Mouse (Mus musculus) neutrophil, adult 5-6 weeks (primary cell): ENCODE results near the gene Arhgap15. TPM values are rescaled to one million over a fixed set of nuclear protein-coding genes. Genes with fewer than 3 reads are reported as not detected.

Experiments
- ATAC-seq: fragments of 151-379, 151-347 bp; 2 replicates; pipeline ENCODE4 v1.8.0; 2017; ENCODE audit warnings: mild to moderate bottlenecking, moderate TSS enrichment; ENCODE audit not compliant: insufficient number of reproducible peaks, poor library complexity, low FRiP score, severe bottlenecking; ENCODE audit errors: extremely low read depth
- total RNA-seq: library from RNA; stranded (forward); fragments of 200-1000 nt; gene quantifications from 2 replicates; pipeline ENCODE4 v1.2.3, GENCODE M21; 2017

Arhgap15 gene
- total RNA-seq, 1 experiment from 2014 or later, result 275 TPM

DNA sequence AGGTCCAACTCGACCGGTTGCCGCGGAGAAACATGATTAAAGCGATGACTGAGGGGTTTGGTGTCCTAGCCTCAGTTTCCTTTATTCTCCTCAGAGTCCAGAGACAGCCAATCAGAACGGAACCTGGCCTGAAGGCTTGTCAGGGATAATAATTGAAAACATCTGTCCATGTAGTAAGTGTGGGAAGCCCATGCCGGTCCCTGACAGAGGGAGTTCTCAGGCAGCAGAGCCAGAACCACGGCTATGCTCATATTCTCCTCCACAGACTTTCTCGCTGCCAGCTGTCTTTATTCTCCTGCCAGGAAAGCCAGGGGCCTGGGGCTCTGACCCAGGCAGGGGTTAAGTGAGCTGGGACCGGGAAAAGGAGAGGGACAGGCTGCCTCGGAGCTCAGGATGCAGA lies 606.7 kb downstream of the Arhgap15 start:
- no peak for ATAC-seq

DNA sequence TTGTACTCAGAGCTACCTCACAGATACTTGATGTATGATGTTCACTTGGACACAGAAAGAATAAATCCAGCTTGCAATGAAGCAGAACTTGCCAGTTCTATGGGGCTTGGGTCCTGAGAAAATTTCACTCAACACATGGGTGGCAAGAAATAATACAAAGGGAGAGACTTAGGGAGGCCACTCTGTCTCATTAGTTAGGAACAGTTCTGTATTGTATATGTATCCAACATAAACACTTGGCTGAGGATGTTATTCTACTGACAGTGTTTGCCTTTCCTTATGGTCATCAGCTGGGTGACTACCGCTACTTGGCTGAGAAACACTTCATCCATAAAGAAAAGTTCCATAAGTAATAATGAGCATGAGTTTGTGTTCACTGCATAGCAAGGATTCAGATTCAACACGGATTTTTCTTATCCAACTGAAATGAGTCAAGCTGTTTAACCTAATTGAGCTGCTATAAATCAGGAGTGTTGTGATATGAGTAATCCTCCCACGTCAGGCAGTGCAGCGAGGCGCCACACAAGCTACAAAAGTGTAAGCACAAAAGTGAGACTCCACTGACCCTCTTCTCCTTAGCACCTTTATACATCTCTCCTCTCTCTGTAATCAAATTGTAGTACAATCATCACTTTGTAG lies 607.7 kb downstream of the Arhgap15 start:
- no peak for ATAC-seq

DNA sequence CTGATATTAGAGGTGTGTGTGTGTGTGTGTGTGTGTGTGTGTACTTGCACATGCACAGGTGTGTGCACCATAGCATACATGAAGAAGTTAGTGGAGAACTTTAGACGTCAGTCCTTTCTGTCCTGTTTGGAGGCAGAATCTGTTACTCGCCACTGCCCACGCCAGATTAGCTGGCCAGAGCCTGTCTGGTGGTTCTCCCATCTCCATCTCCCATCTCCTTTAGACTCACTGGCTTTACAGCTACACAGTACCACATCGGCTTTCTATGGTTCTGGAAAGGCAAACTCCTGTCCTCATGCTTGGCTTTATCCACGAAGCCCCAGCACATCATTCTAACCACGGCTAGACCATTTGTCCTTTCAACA lies 608.2 kb downstream of the Arhgap15 start:
- no peak for ATAC-seq

DNA sequence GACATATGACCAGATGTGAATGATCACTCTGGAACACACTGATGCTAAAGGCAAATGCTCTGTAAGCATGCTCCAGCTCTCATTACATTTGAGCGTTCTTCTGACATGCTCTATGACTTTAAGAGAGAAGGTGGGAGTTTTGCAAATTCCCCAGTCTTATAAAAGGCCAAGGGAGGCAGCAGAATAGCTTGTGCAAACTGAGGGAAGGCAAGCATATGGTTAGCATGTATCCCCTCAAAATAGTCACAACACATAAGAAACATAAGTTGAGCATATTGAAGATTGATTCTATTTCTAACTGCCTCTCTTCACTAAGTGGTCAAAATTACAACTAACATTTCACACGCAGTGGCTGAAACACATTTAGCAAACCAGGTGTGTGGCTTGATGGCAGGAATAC lies 631.6 kb downstream of the Arhgap15 start:
- ATAC-seq, result no peak

DNA sequence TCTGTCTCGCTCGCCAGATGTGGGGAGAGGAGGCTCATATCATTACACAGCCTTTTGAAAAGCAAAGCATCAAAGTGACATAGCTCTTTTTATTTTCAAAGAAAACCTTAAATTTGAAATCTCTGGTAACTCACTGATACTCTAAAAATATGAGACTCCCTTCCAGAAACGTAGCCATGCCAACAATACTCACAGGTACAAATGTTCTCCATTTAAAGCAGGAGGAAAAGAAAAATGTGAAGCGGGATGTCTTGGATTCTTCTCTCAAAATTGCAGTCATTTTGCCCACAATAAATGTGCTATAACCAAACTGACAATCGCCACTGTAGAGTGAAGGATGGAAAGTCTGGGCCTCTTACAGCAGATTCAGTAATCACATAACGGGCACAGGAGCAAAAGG lies 635.9 kb downstream of the Arhgap15 start:
- no peak for ATAC-seq

DNA sequence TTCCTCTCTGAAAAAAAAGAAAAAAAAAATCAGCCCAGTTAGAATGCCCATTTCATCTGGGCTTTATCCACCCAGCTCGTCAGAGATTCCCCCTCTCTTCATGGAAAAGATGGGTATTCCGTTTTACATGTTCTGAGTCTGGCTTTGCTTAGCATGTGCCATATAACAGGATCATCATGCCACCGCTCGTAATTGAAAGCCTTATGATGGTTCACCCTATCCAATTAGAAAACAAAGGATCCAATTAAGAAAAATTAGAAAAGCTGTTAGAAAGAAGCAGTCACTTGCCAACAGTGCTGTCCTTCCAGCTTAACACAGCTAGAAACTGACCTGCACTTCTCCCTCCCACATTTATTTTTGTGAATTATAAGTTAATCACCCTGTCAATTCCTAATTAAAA lies 640.9 kb downstream of the Arhgap15 start:
- no peak for ATAC-seq

DNA sequence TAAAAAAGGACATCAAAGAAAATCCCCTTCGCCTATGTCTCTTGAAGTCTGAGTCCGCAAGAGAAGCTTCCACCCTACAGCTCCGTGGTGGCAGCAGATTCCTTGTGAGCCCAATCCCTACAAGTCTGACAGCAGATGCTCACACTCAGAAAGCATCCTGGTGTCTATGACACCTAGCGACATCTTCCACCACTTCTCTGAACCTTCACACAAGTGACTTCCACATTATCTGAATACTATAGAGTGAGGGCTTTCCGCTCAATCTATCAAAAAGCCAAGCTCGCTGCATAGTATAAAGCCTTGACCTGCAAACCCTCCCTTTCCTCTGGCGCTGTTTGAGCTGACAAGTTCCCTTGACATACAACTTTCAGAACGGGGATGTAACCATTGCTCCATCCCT lies 645.2 kb downstream of the Arhgap15 start:
- no peak for ATAC-seq

DNA sequence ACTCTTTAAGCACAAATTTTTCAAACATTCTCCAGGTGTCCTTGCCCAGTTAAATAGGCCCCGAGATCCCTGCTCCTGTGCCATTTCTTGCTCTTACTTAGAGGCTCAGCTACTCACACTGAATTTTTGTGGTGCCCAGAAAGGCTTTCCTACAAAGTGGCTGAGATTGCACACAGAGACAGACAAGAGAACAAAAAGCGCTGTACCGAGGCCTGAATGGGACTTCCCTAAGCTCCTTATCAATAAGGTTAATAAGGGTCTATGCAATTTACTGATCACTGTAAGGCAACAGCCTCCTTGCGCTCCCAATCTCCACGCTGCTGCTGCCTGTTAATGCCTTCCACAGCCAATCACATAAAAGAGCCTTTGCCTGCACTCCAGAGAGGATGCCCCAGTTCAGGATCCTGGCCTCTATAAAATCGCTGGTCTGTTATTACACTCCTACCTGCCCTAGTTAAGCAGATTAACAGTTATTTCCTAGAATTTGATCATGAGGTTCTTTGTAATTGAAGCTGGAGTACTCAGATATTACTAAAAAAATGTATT lies 646.4 kb downstream of the Arhgap15 start:
- ATAC-seq, result no peak

DNA sequence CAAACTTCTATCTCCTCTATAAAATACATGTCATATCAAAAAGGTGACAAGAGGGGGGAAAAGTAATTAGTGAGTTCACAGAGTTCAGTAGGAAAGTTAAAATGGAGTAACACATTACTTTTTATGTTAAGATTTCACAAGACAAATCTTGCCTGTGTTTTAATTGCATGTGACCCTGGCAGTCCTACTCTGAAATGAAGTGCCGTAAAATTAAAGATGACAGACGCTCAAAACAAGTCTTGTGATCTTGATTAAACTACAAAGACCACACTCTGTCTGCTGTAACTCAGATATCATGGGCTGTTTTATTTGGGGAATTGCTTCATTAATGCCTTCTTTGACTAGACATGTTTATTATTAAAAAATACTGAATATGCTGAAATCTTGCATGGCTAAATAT lies 647.0 kb downstream of the Arhgap15 start:
- ATAC-seq, result no peak

DNA sequence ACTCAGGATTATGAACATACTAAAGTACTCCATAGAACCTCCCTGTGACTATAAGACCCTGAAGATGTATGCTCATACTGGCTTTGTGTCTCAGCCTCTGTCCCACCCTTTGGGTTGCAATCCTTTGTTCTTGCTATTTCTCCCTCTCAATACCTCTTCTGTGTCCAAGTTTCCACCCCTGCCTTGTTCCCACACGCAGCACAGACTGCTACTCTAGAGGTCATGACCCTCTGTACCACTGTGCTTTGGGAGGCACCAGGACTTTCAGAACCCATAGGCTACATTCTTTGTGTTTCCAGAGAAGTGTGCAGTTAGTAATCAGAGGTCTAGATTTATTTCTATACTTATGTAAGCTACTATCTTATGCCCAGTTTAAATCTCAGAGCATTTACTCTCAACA lies 648.6 kb downstream of the Arhgap15 start:
- no peak for ATAC-seq

DNA sequence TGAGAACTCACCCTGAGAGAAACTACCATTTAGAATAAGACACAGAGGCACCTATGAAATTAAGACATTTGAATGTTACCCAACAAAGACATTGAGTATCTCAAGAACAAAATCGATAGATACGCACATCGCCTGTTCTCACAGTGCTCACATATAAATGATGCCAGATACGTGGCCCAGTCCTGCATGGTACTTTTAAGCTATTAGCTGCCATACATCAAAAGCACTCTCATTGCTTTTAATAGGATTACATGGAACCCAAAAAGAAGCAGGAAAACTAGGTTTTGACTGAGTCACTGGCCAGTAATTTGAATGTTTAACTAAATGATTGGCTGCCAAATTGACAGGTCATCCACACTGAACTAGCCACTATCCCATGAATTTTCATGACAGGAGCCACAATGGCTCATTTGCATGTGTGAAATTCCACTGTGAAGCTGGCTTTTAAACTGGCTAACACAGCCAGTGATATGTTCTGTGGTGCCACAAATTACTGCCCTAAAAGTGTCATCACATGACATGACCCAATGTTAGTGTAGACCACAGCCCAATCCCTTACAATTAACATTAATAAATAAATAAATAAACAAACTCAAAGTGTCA lies 649.2 kb downstream of the Arhgap15 start:
- no peak for ATAC-seq

DNA sequence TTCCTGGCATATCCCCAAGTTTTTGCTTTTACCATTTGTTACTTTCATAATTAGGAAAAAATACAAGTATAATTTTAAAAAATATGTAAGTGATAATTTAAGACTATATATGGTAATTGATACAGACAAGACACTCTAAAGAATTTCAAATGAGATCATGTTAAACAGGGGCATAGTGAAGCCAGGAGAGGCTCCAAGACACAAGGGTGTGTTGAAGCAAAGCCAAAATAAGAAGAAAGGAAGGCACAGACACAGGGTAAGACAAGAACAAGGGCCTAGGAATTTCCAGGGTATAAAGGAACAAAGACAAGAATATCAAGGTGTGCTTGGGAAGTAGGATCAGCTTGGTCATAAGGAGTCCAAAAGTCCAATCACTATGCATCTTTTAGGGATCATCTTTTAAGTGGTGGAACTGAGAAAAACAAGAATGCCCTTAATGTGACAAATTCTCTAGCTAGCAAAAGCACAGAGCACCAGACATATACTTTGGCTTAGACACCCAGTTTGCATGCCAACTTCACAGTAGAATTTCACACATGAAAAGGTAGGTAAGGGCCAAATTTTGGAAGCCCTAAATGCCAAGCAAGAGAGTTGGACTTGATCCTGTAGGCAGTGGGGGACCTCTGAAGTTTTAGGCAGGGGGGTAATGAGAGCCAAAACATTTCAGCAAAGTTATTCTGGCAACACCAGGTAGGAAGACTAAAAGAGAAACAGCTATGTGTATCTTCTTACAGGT lies 650.7 kb downstream of the Arhgap15 start:
- ATAC-seq, result no peak

DNA sequence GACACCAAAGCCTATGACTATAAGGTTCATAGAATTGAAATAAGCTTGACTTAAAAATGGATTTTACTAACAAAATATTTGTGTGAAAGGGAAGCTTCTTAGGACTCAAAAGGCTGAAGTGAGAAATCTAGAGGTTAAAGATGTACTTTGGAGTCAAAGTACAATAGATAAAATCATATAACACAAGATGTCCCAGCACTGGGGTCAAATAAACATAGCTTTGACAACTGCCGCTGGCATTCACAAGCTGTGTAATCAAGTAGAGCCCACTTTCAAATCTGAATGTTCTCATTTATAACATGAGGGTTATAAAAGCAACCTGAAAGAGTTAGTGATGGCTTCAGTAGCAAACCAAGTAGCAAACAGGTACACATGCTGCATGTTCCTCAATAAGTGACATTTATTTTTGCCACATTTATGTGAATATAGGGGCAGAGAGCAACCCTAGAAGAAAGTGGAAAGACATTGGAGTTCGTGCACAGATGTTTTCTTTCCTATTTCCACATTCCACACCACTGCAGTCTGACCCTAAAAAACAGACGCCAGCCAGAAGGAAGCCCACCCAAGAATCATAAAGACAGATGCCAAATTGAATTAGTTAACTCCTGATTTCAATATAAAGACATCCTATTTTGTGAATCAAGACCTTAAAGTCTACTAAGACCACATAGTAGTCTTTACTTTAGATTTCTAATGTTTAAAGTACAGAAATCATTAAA lies 653.2 kb downstream of the Arhgap15 start:
- ATAC-seq, result no peak

DNA sequence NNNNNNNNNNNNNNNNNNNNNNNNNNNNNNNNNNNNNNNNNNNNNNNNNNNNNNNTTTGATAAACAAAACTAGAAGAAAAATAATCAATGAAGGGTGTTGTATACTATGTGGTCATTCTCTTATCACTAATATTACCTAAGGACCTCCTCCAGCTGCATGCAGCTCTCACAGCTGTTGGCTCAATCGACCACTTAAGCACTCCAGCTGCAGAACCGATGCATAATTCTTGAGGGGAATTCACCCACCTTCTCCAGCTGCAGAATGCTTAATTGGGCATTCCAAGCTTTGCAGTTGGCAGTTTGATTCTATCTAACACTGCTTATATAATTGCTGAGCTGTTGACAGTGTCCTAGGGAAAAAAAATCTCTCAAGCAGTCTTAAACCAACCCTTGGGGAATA lies 663.0 kb downstream of the Arhgap15 start:
- no peak for ATAC-seq

DNA sequence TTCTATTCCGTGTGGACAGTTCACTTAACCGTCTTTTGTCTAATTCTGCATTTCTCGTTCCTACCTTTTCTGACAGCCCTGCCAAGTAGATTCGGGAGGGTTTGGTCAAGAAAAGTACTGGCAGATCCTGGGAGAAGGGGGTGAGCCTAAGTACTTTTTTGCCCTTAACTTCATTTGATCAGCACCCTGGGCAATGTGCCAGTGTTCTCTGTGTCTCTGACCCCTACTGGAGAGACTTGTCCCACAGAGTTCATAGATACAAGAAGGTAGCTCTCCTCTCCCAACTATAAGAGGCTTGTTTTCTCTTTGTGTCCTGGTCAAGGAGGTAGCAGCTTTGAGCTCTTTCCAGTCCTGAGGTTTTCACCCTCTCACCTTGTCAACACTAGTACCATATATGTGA lies 667.7 kb downstream of the Arhgap15 start:
- no peak for ATAC-seq

DNA sequence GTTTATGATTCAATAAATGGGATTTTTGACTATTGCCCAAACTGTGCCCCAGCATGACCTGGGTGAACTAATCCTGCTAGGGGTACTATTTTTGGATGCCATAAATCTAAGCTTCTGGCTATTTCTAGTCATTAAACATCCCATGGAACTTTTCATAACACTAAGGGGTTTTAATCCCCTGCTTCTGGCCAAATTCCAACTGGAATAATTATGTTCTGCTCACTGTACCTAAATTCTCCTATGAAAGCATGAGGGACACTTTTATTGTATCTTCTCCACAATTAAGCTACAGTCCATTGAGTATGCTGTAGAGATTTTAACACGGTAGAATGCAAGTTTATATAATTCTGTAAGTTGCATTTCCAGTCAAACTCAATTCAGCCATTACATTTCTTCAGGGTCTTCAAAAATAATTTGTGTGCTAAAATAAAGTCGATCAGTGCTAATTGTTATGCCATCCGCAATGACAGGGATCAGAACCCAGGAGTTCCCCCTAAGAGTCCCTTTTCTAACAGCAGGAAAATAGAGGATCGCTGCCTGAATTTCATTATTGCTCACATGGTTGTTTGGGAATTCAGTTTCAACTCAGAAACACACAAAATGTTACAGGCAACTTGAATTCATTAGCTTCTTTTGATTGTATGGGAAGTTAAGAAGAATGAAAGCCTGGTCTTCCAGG lies 671.1 kb downstream of the Arhgap15 start:
- ATAC-seq, result no peak

DNA sequence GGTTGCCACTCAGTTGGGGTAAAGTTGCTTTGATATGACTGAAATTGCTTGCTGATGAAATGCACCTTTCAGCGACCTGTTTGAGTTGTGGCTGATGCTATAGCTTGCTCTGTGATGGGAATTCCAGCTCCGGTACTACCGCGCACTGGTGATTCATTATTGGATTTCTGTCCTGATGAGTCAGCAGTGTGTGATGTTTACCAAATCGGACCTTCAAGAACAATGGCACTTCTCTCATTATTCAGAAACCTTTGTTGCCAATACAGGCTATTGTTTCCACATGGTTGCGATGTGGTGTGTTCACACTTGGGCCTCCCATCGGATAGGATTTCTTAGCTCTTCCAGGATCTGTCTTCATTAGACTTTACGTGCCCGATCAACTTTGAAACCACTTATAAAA lies 681.9 kb downstream of the Arhgap15 start:
- no peak for ATAC-seq

DNA sequence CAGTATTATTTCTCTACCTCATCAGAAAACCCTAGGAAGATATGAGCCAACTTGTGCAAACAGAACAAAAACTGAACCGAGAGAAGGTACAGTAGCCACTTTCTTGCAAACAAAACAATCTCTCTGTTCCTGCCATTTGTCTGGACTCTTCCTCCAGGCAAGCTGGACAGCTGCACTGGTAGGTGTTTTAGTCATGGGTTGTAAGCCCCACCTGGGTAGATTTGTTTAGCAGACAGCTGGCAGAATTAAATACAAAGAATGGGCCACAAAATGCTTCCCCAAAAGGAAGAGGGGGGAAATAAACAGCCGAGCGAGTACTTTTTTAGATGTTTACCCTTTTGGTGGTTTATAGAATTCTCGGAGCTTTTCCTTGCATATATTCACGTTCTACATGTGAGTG lies 688.0 kb downstream of the Arhgap15 start:
- no peak for ATAC-seq

DNA sequence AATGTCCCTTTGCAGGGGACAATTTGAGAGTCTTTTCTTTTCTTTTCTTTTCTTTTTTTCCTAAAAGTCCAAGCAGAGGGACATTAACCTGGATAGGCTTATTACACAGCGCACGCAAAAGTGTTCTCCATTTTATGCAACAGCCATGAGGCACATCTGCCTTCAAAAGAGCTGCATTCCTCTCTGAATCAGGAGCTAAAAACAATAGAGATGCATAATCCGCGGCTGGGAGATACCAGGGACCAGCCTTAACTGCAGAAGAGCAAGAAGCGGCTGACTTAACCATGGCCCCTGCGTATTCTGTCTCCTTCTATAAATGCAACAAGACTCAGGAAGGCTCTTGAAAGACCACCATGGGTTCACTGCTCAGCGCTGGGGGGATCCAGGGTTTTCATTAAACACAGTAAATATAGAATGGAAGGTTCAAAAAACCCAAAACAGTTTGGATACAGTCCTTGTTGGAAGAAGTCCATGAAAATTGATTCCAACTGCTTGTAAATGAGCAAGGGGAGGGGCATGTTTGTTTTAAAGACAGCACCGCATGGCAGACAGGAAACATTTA lies 689.0 kb downstream of the Arhgap15 start:
- no peak for ATAC-seq
